Mouse (Mus musculus) small intestine, adult 2 months (tissue): ENCODE measurements around the gene Ace3. TPM values are rescaled to one million over a fixed set of nuclear protein-coding genes. Genes with fewer than 3 reads are reported as not detected.

Experiments used
- H3K27ac ChIP-seq: fragments of 200-500 bp; 2 replicates; pipeline ENCODE4 v1.5.1; 2012; ENCODE audit warnings: low read depth, low read length, control low read depth, inconsistent platforms; ENCODE audit not compliant: insufficient read depth
- H3K27me3 ChIP-seq: fragments of 200-500 bp; 2 replicates; pipeline ENCODE4 v1.6.1; 2012; ENCODE audit warnings: mild to moderate bottlenecking, moderate library complexity, low read length, inconsistent platforms; ENCODE audit not compliant: control insufficient read depth, insufficient read depth
- H3K36me3 ChIP-seq: fragments of 200-500 bp; 2 replicates; pipeline ENCODE4 v1.6.1; 2012; ENCODE audit warnings: mild to moderate bottlenecking, low read length, control low read depth, inconsistent platforms; ENCODE audit not compliant: control insufficient read depth, insufficient read depth
- H3K4me1 ChIP-seq: fragments of 200-500 bp; 2 replicates; pipeline ENCODE4 v1.6.1; 2012; ENCODE audit warnings: low read length, inconsistent platforms, mixed read lengths; ENCODE audit not compliant: control insufficient read depth, insufficient read depth, insufficient read length
- H3K4me3 ChIP-seq: fragments of 200-500 bp; 2 replicates; pipeline ENCODE4 v1.5.1; 2012; ENCODE audit warnings: low read depth, mild to moderate bottlenecking, control low read depth, inconsistent platforms, low read length, moderate library complexity
- CTCF ChIP-seq: fragments of 200-500 bp; IDR thresholded peaks from 2 replicates; pipeline ENCODE4 v1.5.1; 2012; ENCODE audit warnings: low read depth, mild to moderate bottlenecking, control low read depth, inconsistent platforms, low read length, moderate library complexity, mixed read lengths; ENCODE audit not compliant: insufficient replicate concordance, insufficient read length; ENCODE audit errors: extremely low read depth
- POLR2A ChIP-seq: fragments of 200-500 bp; IDR thresholded peaks from 2 replicates; pipeline ENCODE4 v1.6.1; 2012; ENCODE audit warnings: low read depth, mild to moderate bottlenecking, control low read depth, inconsistent platforms, low read length, moderate library complexity
- WGBS: fragments of 180-500 bp; shearing (Covaris S2); methylation state at CpG from one replicate; pipeline ENCODE4 v1.1.7; 2018; 5-methylcytosine and 5-hydroxymethylcytosine counted together
- polyA plus RNA-seq: library from polyadenylated mRNA; depleted of rRNA; stranded (reverse); fragments of >200 nt; gene quantifications from 2 replicates; pipeline ENCODE4 v1.2.3, GENCODE M21; 2012

Gene Ace3
- polyA plus RNA-seq, 1 experiment: not detected

- no peaks in the 10 kb centered on the region for H3K36me3 ChIP-seq
- no peak overlapping the region for H3K4me3 ChIP-seq
- H3K4me1 ChIP-seq: peaks cover 8% of the 10 kb centered on the region
- no peak overlapping the region for H3K27ac ChIP-seq
- TF ChIP-seq CTCF (no peak), POLR2A (no peak)
- H3K27me3 ChIP-seq: no peaks in the 10 kb centered on the region
- 33% methylated on average over 4 of the region's 4 CpGs for WGBS
Observed at GRCm38 (mm10) chr11:106001718-106002117, 7.2 kb downstream of the Ace3 start.

- H3K4me1 ChIP-seq: peaks cover 10% of the 10 kb centered on the region
- H3K27me3 ChIP-seq: no peaks in the 10 kb centered on the region
- no peak overlapping the region for H3K4me3 ChIP-seq
- TF ChIP-seq POLR2A (no peak), CTCF (no peak)
- no peaks in the 10 kb centered on the region for H3K36me3 ChIP-seq
- 42% methylated on average over 1 of the region's 1 CpGs for WGBS
- no peak overlapping the region; the same call in 1 of the 2 replicates for H3K27ac ChIP-seq
Observed at GRCm38 (mm10) chr11:106004576-106004975, 10.1 kb downstream of the Ace3 start.

- peaks cover 10% of the 10 kb centered on the region for H3K4me1 ChIP-seq
- no peaks in the 10 kb centered on the region for H3K27me3 ChIP-seq
- no peaks in the 10 kb centered on the region for H3K36me3 ChIP-seq
- TF ChIP-seq POLR2A (no peak), CTCF (no peak)
- H3K4me3 ChIP-seq: no peak overlapping the region
- 19% methylated on average over 5 of the region's 5 CpGs for WGBS
- no peak overlapping the region for H3K27ac ChIP-seq
Observed at GRCm38 (mm10) chr11:106005970-106006369, 11.5 kb downstream of the Ace3 start.

GRCm38 (mm10) chr11:106007821-106008220 is 13.3 kb downstream of the Ace3 start, which contains the start of gene Kcnh6:
Gene Kcnh6 (plus strand): TSS chr11:106008124.
- WGBS: under 1% methylated on average over 25 of the region's 25 CpGs
- no peak for TF ChIP-seq POLR2A
- no peak for TF ChIP-seq CTCF
- Histone ChIP-seq H3K4me1 (peaks cover 10% of the 10 kb centered on the region), H3K27me3 (no peaks in the 10 kb centered on the region), H3K4me3 (peak within 1 kb of the TSS; percentile 36; the same call in 1 of the 2 replicates), H3K36me3 (no peaks in the 10 kb centered on the region), H3K27ac (no peak within 1 kb of the TSS)

GRCm38 (mm10) chr11:106012711-106013110 is 18.2 kb downstream of the Ace3 start:
- H3K4me1 ChIP-seq: peaks cover 2% of the 10 kb centered on the region; the same call in 1 of the 2 replicates
- H3K4me3 ChIP-seq: no peak overlapping the region
- H3K36me3 ChIP-seq: no peaks in the 10 kb centered on the region
- WGBS: 51% methylated on average over 7 of the region's 7 CpGs
- TF ChIP-seq CTCF (no peak), POLR2A (no peak)
- H3K27me3 ChIP-seq: no peaks in the 10 kb centered on the region
- no peak overlapping the region for H3K27ac ChIP-seq

GRCm38 (mm10) chr11:106013556-106014225 is 19.2 kb downstream of the Ace3 start:
- Histone ChIP-seq H3K27ac (no peak overlapping the region), H3K4me1 (no peaks in the 10 kb centered on the region), H3K4me3 (no peak overlapping the region), H3K36me3 (no peaks in the 10 kb centered on the region), H3K27me3 (no peaks in the 10 kb centered on the region)
- WGBS: 52% methylated on average over 11 of the region's 11 CpGs
- no peak for TF ChIP-seq CTCF
- no peak for TF ChIP-seq POLR2A

- 65% methylated on average over 5 of the region's 5 CpGs for WGBS
- no peak for TF ChIP-seq CTCF
- no peak for TF ChIP-seq POLR2A
- H3K36me3 ChIP-seq: no peaks in the 10 kb centered on the region
- H3K27me3 ChIP-seq: peaks cover 8% of the 10 kb centered on the region
- H3K27ac ChIP-seq: no peak overlapping the region
- peaks cover 6% of the 10 kb centered on the region for H3K4me1 ChIP-seq
- no peak overlapping the region for H3K4me3 ChIP-seq
Observed at GRCm38 (mm10) chr11:106016440-106016839, 22.0 kb downstream of the Ace3 start.
